Mouse (Mus musculus): ENCODE measurements around the gene Kbtbd2. TPM values are rescaled to one million over a fixed set of nuclear protein-coding genes. Genes with fewer than 3 reads are reported as not detected.

Gene Kbtbd2
- polyA plus RNA-seq (2014; fragmentation: Illumina TruSeq; extraction: RNeasy Lipid Tissue Mini Kit (QIAGEN cat#74804); ENCODE audit: low read depth, low replicate concordance): 18.6 TPM

DNA sequence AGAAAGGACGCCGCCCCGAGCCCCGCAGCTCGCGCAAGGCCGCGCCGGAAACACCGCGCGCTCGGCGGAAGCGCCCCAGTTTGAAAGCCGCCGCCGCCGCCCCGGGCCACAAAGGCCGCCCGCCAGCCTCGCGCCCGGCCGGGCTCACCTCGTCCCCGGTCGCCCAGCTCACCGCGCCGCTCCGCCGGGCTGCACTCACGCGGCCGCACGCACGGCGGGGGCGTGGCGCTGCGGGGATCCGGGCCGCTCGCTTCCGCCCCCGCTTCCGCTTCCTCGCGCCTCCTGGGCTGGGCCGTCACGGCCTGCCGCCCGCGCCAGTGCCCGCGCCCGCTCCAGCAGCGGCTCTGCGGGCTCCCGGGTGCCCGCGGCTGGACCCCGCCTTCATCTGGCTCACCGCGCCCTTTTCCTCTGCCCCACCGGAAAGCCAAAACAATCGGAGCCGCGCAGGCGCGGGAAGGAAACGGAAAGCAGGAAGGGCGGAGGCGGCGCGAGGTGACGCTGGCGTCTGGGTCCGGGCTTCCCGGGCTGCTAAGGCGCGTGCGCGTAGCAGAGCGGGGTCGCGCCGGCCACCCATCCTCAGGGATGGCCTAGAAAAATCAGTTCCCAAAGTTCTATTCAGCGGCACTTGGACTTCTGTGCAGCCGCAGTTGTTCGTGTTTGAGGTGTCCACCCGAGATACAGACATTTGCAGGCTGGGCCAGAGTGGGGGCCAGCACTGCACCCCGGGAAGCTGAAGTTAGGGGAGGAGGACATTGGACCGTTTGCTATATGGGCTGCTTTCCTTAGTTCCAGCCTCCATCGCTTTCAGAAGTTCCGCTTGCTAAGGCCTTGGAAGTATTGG lies at the start of gene Kbtbd2:
Gene Kbtbd2, minus strand, starts transcription at position 503 of the 841 bp plus-strand sequence.

DNA sequence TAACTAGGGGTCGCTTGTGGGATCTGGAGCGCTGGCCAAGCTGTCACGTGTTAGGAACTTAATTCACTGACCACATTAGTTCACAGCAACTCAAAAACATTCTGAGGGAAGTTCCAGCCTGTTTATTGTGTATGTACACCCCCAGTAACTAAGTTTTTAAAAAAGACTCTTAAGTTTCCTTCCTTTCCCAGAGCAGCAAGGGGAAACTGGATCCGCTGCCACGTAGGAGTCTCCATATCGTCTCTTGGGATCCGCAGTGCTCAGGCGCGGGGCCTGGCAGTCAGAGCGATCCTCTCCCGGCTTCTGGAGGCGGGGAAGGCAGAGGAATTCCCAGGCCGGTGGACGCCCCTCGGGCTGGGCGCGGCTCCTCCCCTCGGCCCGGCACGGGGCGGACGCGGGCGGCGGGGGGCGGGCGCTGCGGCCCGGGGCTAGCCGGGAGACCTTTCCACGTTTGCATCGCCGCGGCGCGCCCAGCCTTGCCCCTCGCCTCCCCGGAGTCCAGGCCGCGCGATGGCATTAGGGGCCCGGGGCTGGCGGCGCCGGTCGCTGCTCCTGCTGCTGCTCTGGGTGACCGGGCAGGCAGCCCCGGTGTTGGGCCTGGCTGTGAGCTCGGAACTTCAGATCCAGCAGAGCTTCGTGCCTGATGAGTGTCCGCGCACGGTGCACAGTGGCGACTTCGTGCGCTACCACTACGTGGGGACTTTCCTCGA lies 34.2 kb upstream of the Kbtbd2 start, which contains the start of gene Fkbp9:
Gene Fkbp9, plus strand, starts transcription at position 363 of the 710 bp plus-strand sequence.

Other genes starting within 250 kb of the Kbtbd2 start
- 24.0 TPM for gene Pde1c, start 228.7 kb downstream of the Kbtbd2 start, polyA plus RNA-seq (2014; fragmentation: Illumina TruSeq; extraction: RNeasy Lipid Tissue Mini Kit (QIAGEN cat#74804); ENCODE audit: low read depth, low replicate concordance)
- 13.6 TPM for gene Lsm5, start 93.1 kb downstream of the Kbtbd2 start, polyA plus RNA-seq (2014; fragmentation: Illumina TruSeq; extraction: RNeasy Lipid Tissue Mini Kit (QIAGEN cat#74804); ENCODE audit: low read depth, low replicate concordance)
- 4.4 TPM for gene Avl9, start 82.9 kb downstream of the Kbtbd2 start, polyA plus RNA-seq (2014; fragmentation: Illumina TruSeq; extraction: RNeasy Lipid Tissue Mini Kit (QIAGEN cat#74804); ENCODE audit: low read depth, low replicate concordance)
- 99.7 TPM for gene Fkbp9, start 34.2 kb upstream of the Kbtbd2 start, polyA plus RNA-seq (2014; fragmentation: Illumina TruSeq; extraction: RNeasy Lipid Tissue Mini Kit (QIAGEN cat#74804); ENCODE audit: low read depth, low replicate concordance)
- 79.6 TPM for gene Nt5c3, start 126.1 kb upstream of the Kbtbd2 start, polyA plus RNA-seq (2014; fragmentation: Illumina TruSeq; extraction: RNeasy Lipid Tissue Mini Kit (QIAGEN cat#74804); ENCODE audit: low read depth, low replicate concordance)
- not detected for gene Vmn1r4, start 126.2 kb upstream of the Kbtbd2 start, polyA plus RNA-seq (2014; fragmentation: Illumina TruSeq; extraction: RNeasy Lipid Tissue Mini Kit (QIAGEN cat#74804); ENCODE audit: low read depth, low replicate concordance)
- gene Vmn1r5, start 172.5 kb upstream of the Kbtbd2 start, polyA plus RNA-seq (2014; fragmentation: Illumina TruSeq; extraction: RNeasy Lipid Tissue Mini Kit (QIAGEN cat#74804); ENCODE audit: low read depth, low replicate concordance): not detected
- gene Vmn1r6, start 199.4 kb upstream of the Kbtbd2 start, polyA plus RNA-seq (2014; fragmentation: Illumina TruSeq; extraction: RNeasy Lipid Tissue Mini Kit (QIAGEN cat#74804); ENCODE audit: low read depth, low replicate concordance): not detected
- gene Vmn1r7, start 227.5 kb upstream of the Kbtbd2 start, polyA plus RNA-seq (2014; fragmentation: Illumina TruSeq; extraction: RNeasy Lipid Tissue Mini Kit (QIAGEN cat#74804); ENCODE audit: low read depth, low replicate concordance): not detected
- not detected for gene Vmn1r8, start 234.5 kb upstream of the Kbtbd2 start, polyA plus RNA-seq (2014; fragmentation: Illumina TruSeq; extraction: RNeasy Lipid Tissue Mini Kit (QIAGEN cat#74804); ENCODE audit: low read depth, low replicate concordance)

Measured in heart, adult 10 weeks (tissue).